Mouse (Mus musculus) heart, embryonic 16.5 days (tissue): ENCODE data around the gene Bmp7. TPM values are rescaled to one million over a fixed set of nuclear protein-coding genes. Genes with fewer than 3 reads are reported as not detected.
A peak's percentile ranks its signal among the peaks of the same experiment; 100 is the strongest.

Experiments
- ATAC-seq: fragments of 200-750 bp; cut with Nextera tagmentation; replicated peaks from 2 replicates; pipeline ENCODE4 v1.8.0; 2017; ENCODE audit warnings: moderate number of reproducible peaks; ENCODE audit not compliant: insufficient read depth, low FRiP score; ENCODE audit errors: extremely low read depth
- H3K27ac ChIP-seq: fragments of 300-500 bp; sonication (generic); 2 replicates; pipeline ENCODE4 v1.5.1; 2014; ENCODE audit warnings: mild to moderate bottlenecking, low read length, control low read depth, moderate library complexity
- H3K27me3 ChIP-seq: fragments of 300-500 bp; sonication (generic); 2 replicates; pipeline ENCODE4 v1.6.1; 2014; ENCODE audit warnings: low read length, mixed read lengths; ENCODE audit not compliant: control insufficient read depth, insufficient read depth
- H3K36me3 ChIP-seq: fragments of 300-500 bp; sonication (generic); 2 replicates; pipeline ENCODE4 v1.6.1; 2014; ENCODE audit not compliant: control insufficient read depth, insufficient read depth
- H3K4me1 ChIP-seq: fragments of 300-500 bp; sonication (generic); 2 replicates; pipeline ENCODE4 v1.6.1; 2014; ENCODE audit warnings: low read length, mixed read lengths; ENCODE audit not compliant: control insufficient read depth, insufficient read depth
- H3K4me2 ChIP-seq: fragments of 300-500 bp; sonication (generic); 2 replicates; pipeline ENCODE4 v1.6.1; 2014; ENCODE audit warnings: low read depth, mild to moderate bottlenecking, control low read depth, low read length
- H3K4me3 ChIP-seq: fragments of 300-500 bp; sonication (generic); 2 replicates; pipeline ENCODE4 v1.5.1; 2014; ENCODE audit warnings: mild to moderate bottlenecking, control low read depth, low read length
- H3K9ac ChIP-seq: fragments of 300-500 bp; sonication (generic); 2 replicates; pipeline ENCODE4 v1.6.1; 2014; ENCODE audit warnings: low read length, control low read depth
- H3K9me3 ChIP-seq: fragments of 300-500 bp; sonication (generic); replicated peaks from 2 replicates; pipeline ENCODE4 v1.6.1; 2016; ENCODE audit warnings: low read length; ENCODE audit not compliant: control insufficient read depth
- WGBS: fragments of 180-500 bp; shearing (Covaris S2); extraction: QIAGEN DNeasy Blood & Tissue Kit; methylation state at CpG from one replicate; pipeline ENCODE4 v1.1.7; 2014; 5-methylcytosine and 5-hydroxymethylcytosine counted together
- polyA plus RNA-seq: library from polyadenylated mRNA; unstranded; fragments of >200 nt; fragmentation: Nextera tagmentation; extraction: Ambion mirVana; gene quantifications from 2 replicates; pipeline ENCODE4 v1.2.1, GENCODE M21; 2015

Gene Bmp7
- polyA plus RNA-seq, 1 experiment from 2014 or later = 33.3 TPM

GRCm38 (mm10) chr2:172866356-172866755, 73.8 kb downstream of the Bmp7 start:
- Histone ChIP-seq H3K4me1 (peaks cover 56% of the 10 kb centered on the region), H3K27ac (peak overlapping the region; percentile 83), H3K9me3 (no peaks in the 10 kb centered on the region), H3K9ac (no peak overlapping the region), H3K4me2 (no peak overlapping the region), H3K4me3 (no peak overlapping the region), H3K36me3 (peaks cover 3% of the 10 kb centered on the region; the same call in 1 of the 2 replicates), H3K27me3 (no peaks in the 10 kb centered on the region)
- 54% methylated on average over 5 of the region's 5 CpGs for WGBS
- ATAC-seq = no peak

- H3K9ac ChIP-seq = no peak overlapping the region
- H3K9me3 ChIP-seq = no peaks in the 10 kb centered on the region
- no peak overlapping the region for H3K4me3 ChIP-seq
- H3K4me1 ChIP-seq = peaks cover 56% of the 10 kb centered on the region
- H3K27me3 ChIP-seq = no peaks in the 10 kb centered on the region
- peaks cover 3% of the 10 kb centered on the region; the same call in 1 of the 2 replicates for H3K36me3 ChIP-seq
- no peak overlapping the region for H3K4me2 ChIP-seq
- WGBS = 70% methylated on average over 6 of the region's 6 CpGs
- peak overlapping the region; percentile 83 for H3K27ac ChIP-seq
- no peak for ATAC-seq
These were observed 75.0 kb downstream of the Bmp7 start for GRCm38 (mm10) chr2:172865165-172865564.

GRCm38 (mm10) chr2:172864566-172864965, 75.6 kb downstream of the Bmp7 start:
- H3K4me3 ChIP-seq = no peak overlapping the region
- peaks cover 3% of the 10 kb centered on the region; the same call in 1 of the 2 replicates for H3K36me3 ChIP-seq
- peak overlapping the region; percentile 83 for H3K27ac ChIP-seq
- no peak for ATAC-seq
- 95% methylated on average over 6 of the region's 7 CpGs for WGBS
- H3K9ac ChIP-seq = no peak overlapping the region
- H3K27me3 ChIP-seq = no peaks in the 10 kb centered on the region
- peaks cover 56% of the 10 kb centered on the region for H3K4me1 ChIP-seq
- H3K4me2 ChIP-seq = no peak overlapping the region
- H3K9me3 ChIP-seq = no peaks in the 10 kb centered on the region

GRCm38 (mm10) chr2:172863469-172863856, 76.7 kb downstream of the Bmp7 start:
- H3K36me3 ChIP-seq = no peaks in the 10 kb centered on the region
- H3K9ac ChIP-seq = peak overlapping the region; percentile 58
- peak overlapping the region; percentile 91 for H3K27ac ChIP-seq
- WGBS = 24% methylated on average over 14 of the region's 14 CpGs
- peak overlapping the region; percentile 30 for H3K4me3 ChIP-seq
- peak overlapping the region; percentile 59 for H3K4me2 ChIP-seq
- peaks cover 56% of the 10 kb centered on the region for H3K4me1 ChIP-seq
- no peaks in the 10 kb centered on the region for H3K27me3 ChIP-seq
- ATAC-seq = no peak
- no peaks in the 10 kb centered on the region for H3K9me3 ChIP-seq

GRCm38 (mm10) chr2:172862850-172863468, 77.2 kb downstream of the Bmp7 start:
- Histone ChIP-seq H3K4me2 (peak overlapping the region; percentile 59), H3K36me3 (no peaks in the 10 kb centered on the region), H3K4me1 (peaks cover 56% of the 10 kb centered on the region), H3K27ac (peak overlapping the region; percentile 91), H3K4me3 (peak overlapping the region; percentile 30), H3K9me3 (no peaks in the 10 kb centered on the region), H3K27me3 (no peaks in the 10 kb centered on the region), H3K9ac (peak overlapping the region; percentile 58)
- peak; percentile 87 for ATAC-seq
- WGBS = 10% methylated on average over 29 of the region's 29 CpGs

GRCm38 (mm10) chr2:172862424-172862823, 77.7 kb downstream of the Bmp7 start:
- peak overlapping the region; percentile 59; the same call in 1 of the 2 replicates for H3K4me2 ChIP-seq
- WGBS = 23% methylated on average over 19 of the region's 19 CpGs
- no peaks in the 10 kb centered on the region for H3K27me3 ChIP-seq
- H3K9me3 ChIP-seq = no peaks in the 10 kb centered on the region
- H3K4me3 ChIP-seq = peak overlapping the region; percentile 30
- H3K36me3 ChIP-seq = no peaks in the 10 kb centered on the region
- peaks cover 52% of the 10 kb centered on the region for H3K4me1 ChIP-seq
- H3K27ac ChIP-seq = peak overlapping the region; percentile 91
- peak overlapping the region; percentile 30; the same call in 1 of the 2 replicates for H3K9ac ChIP-seq
- ATAC-seq = no peak

- Histone ChIP-seq H3K4me2 (no peak overlapping the region), H3K4me1 (peaks cover 45% of the 10 kb centered on the region), H3K36me3 (no peaks in the 10 kb centered on the region), H3K9me3 (no peaks in the 10 kb centered on the region), H3K27me3 (no peaks in the 10 kb centered on the region), H3K27ac (peak overlapping the region; percentile 91), H3K9ac (peak overlapping the region; percentile 13), H3K4me3 (no peak overlapping the region)
- ATAC-seq = no peak
- 44% methylated on average over 14 of the region's 14 CpGs for WGBS
These were observed 78.5 kb downstream of the Bmp7 start for GRCm38 (mm10) chr2:172861590-172861989.

GRCm38 (mm10) chr2:172860593-172860992, 79.5 kb downstream of the Bmp7 start:
- Histone ChIP-seq H3K9ac (no peak overlapping the region), H3K27ac (0 out of 2 replicates have a peak overlapping the region, but pooled peaks have one; percentile 4), H3K4me1 (peaks cover 36% of the 10 kb centered on the region), H3K27me3 (no peaks in the 10 kb centered on the region), H3K4me2 (no peak overlapping the region), H3K36me3 (no peaks in the 10 kb centered on the region), H3K9me3 (no peaks in the 10 kb centered on the region), H3K4me3 (no peak overlapping the region)
- no peak for ATAC-seq
- 83% methylated on average over 8 of the region's 8 CpGs for WGBS

GRCm38 (mm10) chr2:172860104-172860503, 80.0 kb downstream of the Bmp7 start:
- Histone ChIP-seq H3K4me2 (no peak overlapping the region), H3K4me1 (peaks cover 31% of the 10 kb centered on the region), H3K9ac (no peak overlapping the region), H3K27ac (no peak overlapping the region), H3K36me3 (no peaks in the 10 kb centered on the region), H3K27me3 (no peaks in the 10 kb centered on the region), H3K9me3 (no peaks in the 10 kb centered on the region), H3K4me3 (no peak overlapping the region)
- no peak for ATAC-seq
- WGBS = 87% methylated on average over 7 of the region's 7 CpGs
